Mouse (Mus musculus): Measurements from ENCODE around the gene Cyp27b1.
"Not testable (repeated sequence)": the region's sequence is repeated elsewhere in the genome, so short reads cannot be mapped to it uniquely, and the experiment has no call there.

The Cyp27b1 gene

GRCm38 (mm10) chr10:127050119-127050474, 2.0 kb downstream of the Cyp27b1 start:
- DNase-seq = no peak

- DNase-seq = no peak
Observed at GRCm38 (mm10) chr10:127054646-127055045, 6.6 kb downstream of the Cyp27b1 start.

GRCm38 (mm10) chr10:127055406-127055805, 7.4 kb downstream of the Cyp27b1 start:
- DNase-seq = no peak

GRCm38 (mm10) chr10:127056490-127056889, 8.4 kb downstream of the Cyp27b1 start:
- no peak for DNase-seq

GRCm38 (mm10) chr10:127058161-127058560, 10.1 kb downstream of the Cyp27b1 start:
- DNase-seq = peak; percentile 86

GRCm38 (mm10) chr10:127058708-127059107, 10.7 kb downstream of the Cyp27b1 start:
- no peak for DNase-seq

- DNase-seq = peak; percentile 40
Observed at GRCm38 (mm10) chr10:127059174-127059967, 11.3 kb downstream of the Cyp27b1 start.

GRCm38 (mm10) chr10:127059968-127060916, 12.2 kb downstream of the Cyp27b1 start, which contains the start of gene March9:
TSS of gene March9 (minus strand) at chr10:127060184.
- DNase-seq = peak; percentile 89

GRCm38 (mm10) chr10:127061085-127061484, 13.0 kb downstream of the Cyp27b1 start:
- no peak for DNase-seq

- no peak for DNase-seq
Observed at GRCm38 (mm10) chr10:127061513-127061912, 13.5 kb downstream of the Cyp27b1 start.

GRCm38 (mm10) chr10:127062101-127062500, 14.1 kb downstream of the Cyp27b1 start:
- not testable (repeated sequence) for DNase-seq

GRCm38 (mm10) chr10:127062503-127062902, 14.5 kb downstream of the Cyp27b1 start:
- DNase-seq = no peak

- peak; percentile 99 for DNase-seq
Observed at GRCm38 (mm10) chr10:127063239-127063872, 15.3 kb downstream of the Cyp27b1 start, which contains the start of gene Cdk4. TSS of gene Cdk4 (plus strand) at chr10:127063534.

- peak; percentile 33 for DNase-seq
Observed at GRCm38 (mm10) chr10:127063913-127064870, 16.1 kb downstream of the Cyp27b1 start.

- no peak for DNase-seq
Observed at GRCm38 (mm10) chr10:127065981-127066380, 17.9 kb downstream of the Cyp27b1 start.

GRCm38 (mm10) chr10:127066519-127067018, 18.5 kb downstream of the Cyp27b1 start:
- no peak for DNase-seq

GRCm38 (mm10) chr10:127068360-127069038, 20.4 kb downstream of the Cyp27b1 start:
- DNase-seq = no peak

- DNase-seq = no peak
Observed at GRCm38 (mm10) chr10:127069281-127070189, 21.5 kb downstream of the Cyp27b1 start.

- peak; percentile 96 for DNase-seq
Observed at GRCm38 (mm10) chr10:127070190-127071121, 22.4 kb downstream of the Cyp27b1 start, which contains the start of gene Tspan31. TSS of gene Tspan31 (minus strand) at chr10:127070264.

Measured in kidney, postnatal 14 days (tissue).